Mouse (Mus musculus) bone marrow macrophage, adult 2 months (primary cell): ENCODE data around the gene Gins1.

Experiments used
- CTCF ChIP-seq: IDR thresholded peaks from 2 replicates; pipeline ENCODE4 v1.5.1; 2012; ENCODE audit warnings: low read depth, mild to moderate bottlenecking, low read length, moderate library complexity
- POLR2A ChIP-seq: IDR thresholded peaks from 2 replicates; pipeline ENCODE4 v1.6.1; 2012; ENCODE audit warnings: mild to moderate bottlenecking, low read depth, low read length, borderline replicate concordance

DNA sequence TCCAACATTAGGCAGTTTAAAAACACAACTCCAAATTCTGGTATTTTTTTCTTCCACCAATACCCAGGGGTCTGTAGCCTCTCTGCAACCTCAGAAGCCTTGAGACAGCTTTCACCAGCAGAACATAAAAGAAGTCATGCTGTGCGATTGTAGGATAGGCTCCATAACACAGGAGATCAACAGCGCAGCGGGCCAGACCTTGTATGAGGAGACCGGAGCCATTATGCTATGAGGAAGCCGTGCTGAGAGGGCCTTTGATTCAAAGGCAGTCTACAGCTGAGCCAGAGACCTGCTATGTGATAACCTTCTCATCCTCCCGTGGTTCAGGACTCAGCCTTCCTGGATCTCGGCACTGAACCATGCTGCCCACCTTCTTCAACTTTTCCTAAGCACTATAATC lies 66.7 kb downstream of the Gins1 start:
- TF ChIP-seq CTCF, result no peak
- TF ChIP-seq POLR2A, result no peak
